In the genomic region with DNA sequence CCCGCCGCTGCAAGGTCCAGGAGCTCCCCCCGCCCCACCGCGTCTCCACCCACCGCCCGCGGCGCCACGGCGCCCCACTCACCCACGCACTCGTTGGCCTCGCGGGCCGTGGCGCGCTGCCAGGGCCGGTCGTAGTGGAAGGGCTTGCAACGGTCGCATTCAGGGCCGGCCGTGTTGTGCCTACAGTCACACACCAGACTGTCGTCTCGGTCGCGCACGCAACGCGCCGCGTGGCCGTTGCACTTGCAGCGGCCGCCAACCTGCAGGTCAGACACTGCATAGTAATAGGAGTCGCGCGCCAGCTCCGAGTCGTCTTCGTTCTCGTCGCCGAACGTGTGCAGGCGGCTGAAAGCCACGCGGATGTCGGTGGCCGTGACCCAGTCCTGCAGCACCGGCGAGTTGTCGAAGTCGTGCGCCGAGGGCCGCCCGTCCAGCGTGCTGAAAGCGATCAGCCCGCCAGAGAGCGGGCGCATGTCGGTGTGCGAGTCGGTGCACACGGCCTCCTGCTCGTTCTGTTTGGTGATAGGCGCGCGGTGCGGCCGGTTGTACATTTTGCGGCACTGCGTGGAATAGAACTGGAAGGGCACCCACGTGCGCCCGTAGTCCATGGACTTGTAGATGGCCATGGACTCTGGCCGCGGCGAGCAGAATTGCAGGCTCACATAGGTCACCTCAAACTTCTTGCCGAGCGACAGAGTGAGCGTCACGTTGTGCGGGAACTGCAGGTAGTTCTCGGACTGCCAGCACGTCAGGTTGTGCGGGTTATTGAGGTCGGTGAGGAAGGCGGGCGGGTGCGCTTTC, we compare ENCODE assay signal across 8 mouse cellular contexts. TPM values are rescaled to one million over a fixed set of nuclear protein-coding genes. Genes with fewer than 3 reads are reported as not detected.
DNase-seq lines count a peak whose midpoint lies in the region; ATAC-seq lines count a peak whose summit lies in the region.

No protein-coding gene starts in this region.

- ATAC-seq in heart, embryonic 12.5 days (ENCODE audit: insufficient number of reproducible peaks, low FRiP score) = no peak
- ATAC-seq in midbrain, embryonic 12.5 days (ENCODE audit: low FRiP score, low read depth) = peak; percentile 20; the same call in 1 of the 2 replicates

- H3K9me3 ChIP-seq in heart, embryonic 12.5 days (replicated peaks) = no peaks in the 10 kb centered on the region
- H3K9me3 ChIP-seq in midbrain, embryonic 12.5 days = no peaks in the 10 kb centered on the region

- peak overlapping the region; percentile 67 for H3K4me3 ChIP-seq in heart, embryonic 12.5 days
- H3K4me3 ChIP-seq in midbrain, embryonic 12.5 days = peak overlapping the region; percentile 66

- no peaks in the 10 kb centered on the region for H3K36me3 ChIP-seq in heart, embryonic 12.5 days
- H3K36me3 ChIP-seq in midbrain, embryonic 12.5 days = no peaks in the 10 kb centered on the region

- peak; percentile 46 to 52 for DNase-seq in adrenal gland, adult 18-20 months (ENCODE audit: low spot score in 2 of 2)
- DNase-seq in adrenal gland, postnatal 4 days (ENCODE audit: low spot score in 2 of 2) = no peak
- peak; percentile 15 for DNase-seq in urinary bladder, postnatal 25 days (ENCODE audit: low spot score)
- DNase-seq in urinary bladder, postnatal 4 days (ENCODE audit: low spot score in 2 of 2) = no peak
- peak; percentile 66 for DNase-seq in kidney, postnatal 10 days
- peak; percentile 32 for DNase-seq in thymus, postnatal 25 days

- under 1% methylated on average over 94 of the region's 94 CpGs for WGBS in heart, embryonic 12.5 days
- WGBS in midbrain, embryonic 12.5 days = under 1% methylated on average over 92 of the region's 94 CpGs

- peaks cover 81% of the 10 kb centered on the region for H3K27me3 ChIP-seq in heart, embryonic 12.5 days (replicated peaks)
- peaks cover 91% of the 10 kb centered on the region for H3K27me3 ChIP-seq in midbrain, embryonic 12.5 days

- peak overlapping the region; percentile 87 for H3K4me2 ChIP-seq in heart, embryonic 12.5 days
- H3K4me2 ChIP-seq in midbrain, embryonic 12.5 days (replicated peaks) = peak overlapping the region; percentile 91

- peak overlapping the region; percentile 81 for H3K9ac ChIP-seq in heart, embryonic 12.5 days
- H3K9ac ChIP-seq in midbrain, embryonic 12.5 days (replicated peaks) = peak overlapping the region; percentile 82

- peaks cover 27% of the 10 kb centered on the region for H3K4me1 ChIP-seq in heart, embryonic 12.5 days (replicated peaks)
- H3K4me1 ChIP-seq in midbrain, embryonic 12.5 days = peaks cover 56% of the 10 kb centered on the region

- 0 out of 2 replicates have a peak overlapping the region, but pooled peaks have one; percentile 2 for H3K27ac ChIP-seq in heart, embryonic 12.5 days (ENCODE audit: poor library complexity, severe bottlenecking)
- peak overlapping the region; percentile 86 for H3K27ac ChIP-seq in midbrain, embryonic 12.5 days (replicated peaks)

RNA-seq across cellular contexts. Expression of a gene that starts 15.4 kb away (rescaled TPM):
- total RNA-seq in adrenal gland, adult 18-20 months (2021) = 10 to 100 TPM; 13.8 to 14.1 TPM
- total RNA-seq in adrenal gland, postnatal 4 days (2021) = 10 to 100 TPM; 16.8 to 23.4 TPM
- polyA plus RNA-seq in heart, embryonic 12.5 days (2016; fragmentation: Nextera tagmentation; extraction: Ambion mirVana) = 38.6 and 41.9 TPM in 2 replicates
- polyA plus RNA-seq in midbrain, embryonic 12.5 days (2016; fragmentation: Nextera tagmentation; extraction: Ambion mirVana) = 26.6 and 34.6 TPM in 2 replicates

RNA-seq across cellular contexts. Expression of a gene that starts 46.7 kb away (rescaled TPM):
- total RNA-seq in adrenal gland, adult 18-20 months (2021) = 1 to 10 TPM; 1.6 to 3.0 TPM
- total RNA-seq in adrenal gland, postnatal 4 days (2021) = 1 to 10 TPM in 1 of 2 experiments, under 1 TPM in 1; 0.87 to 1.1 TPM
- 0.14 and 0.21 TPM in 2 replicates for polyA plus RNA-seq in heart, embryonic 12.5 days (2016; fragmentation: Nextera tagmentation; extraction: Ambion mirVana)
- 0.34 and 0.63 TPM in 2 replicates for polyA plus RNA-seq in midbrain, embryonic 12.5 days (2016; fragmentation: Nextera tagmentation; extraction: Ambion mirVana)

Comparison
In these comparisons a context has a peak if more than half of its experiments do, and no peak if none do; other contexts are left out.
1. DNase-seq: peak in adrenal gland, adult 18-20 months (2 of 2), urinary bladder, postnatal 25 days (single experiment), kidney, postnatal 10 days (single experiment) and thymus, postnatal 25 days (single experiment); none in adrenal gland, postnatal 4 days (0 of 2) and urinary bladder, postnatal 4 days (0 of 2).